In genomic region chr5:72191932-72192331, GRCm38 (mm10) we compare ENCODE assay signal across 34 mouse cellular contexts.
"Had no signal": no experiment of that assay in that cellular context is flagged by ENCODE, and none has a peak within 500 bp of the region (broad histone marks: within the 10 kb centered on the region; RNA-seq: fewer than 3 reads in every experiment).

No protein-coding gene starts in this region.

- H3K4me1 ChIP-seq: heart, embryonic 12.5 days; heart, embryonic 13.5 days; heart, embryonic 15.5 days; hindbrain, embryonic 10.5 days; hindbrain, embryonic 12.5 days; hindbrain, embryonic 13.5 days; hindbrain, embryonic 15.5 days; kidney, embryonic 15.5 days had no signal

- H3K27me3 ChIP-seq: heart, embryonic 12.5 days; heart, embryonic 13.5 days; heart, embryonic 15.5 days; hindbrain, embryonic 12.5 days; hindbrain, embryonic 13.5 days; hindbrain, embryonic 15.5 days; kidney, embryonic 15.5 days had no signal

- H3K4me3 ChIP-seq: heart, embryonic 12.5 days; heart, embryonic 13.5 days; heart, embryonic 15.5 days; hindbrain, embryonic 10.5 days; hindbrain, embryonic 12.5 days; hindbrain, embryonic 13.5 days; hindbrain, embryonic 15.5 days; kidney, embryonic 15.5 days; layer of hippocampus, adult 2 months; left cerebral cortex, adult 2 months had no signal

- DNase-seq: heart, postnatal 10 days; heart, postnatal 14 days; heart, postnatal 36 days; heart, postnatal 4 days; kidney, adult 11 months; kidney, adult 18-20 months; kidney, adult 2 months; kidney, adult 8-10 months; kidney, adult 9 months; kidney, postnatal 10 days; kidney, postnatal 14 days; kidney, postnatal 25 days; kidney, postnatal 36 days; kidney, postnatal 4 days; layer of hippocampus, adult 9-11 months; layer of hippocampus, postnatal 36 days had no signal

- H3K27ac ChIP-seq: heart, embryonic 13.5 days; heart, embryonic 15.5 days; hindbrain, embryonic 10.5 days; hindbrain, embryonic 12.5 days; hindbrain, embryonic 13.5 days; hindbrain, embryonic 14.5 days; hindbrain, embryonic 15.5 days; hindbrain, postnatal 0 days; kidney, embryonic 15.5 days; kidney, postnatal 0 days; layer of hippocampus, adult 2 months; left cerebral cortex, adult 2 months had no signal

- H3K9ac ChIP-seq: heart, embryonic 12.5 days; heart, embryonic 13.5 days; heart, embryonic 15.5 days; hindbrain, embryonic 12.5 days; hindbrain, embryonic 13.5 days; hindbrain, embryonic 14.5 days; hindbrain, embryonic 15.5 days; kidney, embryonic 15.5 days had no signal

- ATAC-seq: hindbrain, embryonic 16.5 days; hindbrain, postnatal 0 days; inflammation-experienced regulatory T-cells, adult 6 months; intestine, embryonic 16.5 days; intestine, postnatal 0 days had no signal

- H3K9me3 ChIP-seq: heart, embryonic 12.5 days; heart, embryonic 13.5 days; heart, embryonic 15.5 days; hindbrain, embryonic 10.5 days; hindbrain, embryonic 12.5 days; hindbrain, embryonic 13.5 days; hindbrain, embryonic 15.5 days; kidney, embryonic 15.5 days had no signal

- H3K36me3 ChIP-seq: heart, embryonic 12.5 days; heart, embryonic 13.5 days; heart, embryonic 15.5 days; hindbrain, embryonic 10.5 days; hindbrain, embryonic 12.5 days; hindbrain, embryonic 13.5 days; hindbrain, embryonic 15.5 days; kidney, embryonic 15.5 days had no signal

- H3K4me2 ChIP-seq: heart, embryonic 11.5 days; heart, embryonic 12.5 days; heart, embryonic 13.5 days; heart, embryonic 15.5 days; hindbrain, embryonic 12.5 days; hindbrain, embryonic 13.5 days; hindbrain, embryonic 14.5 days; hindbrain, embryonic 15.5 days; kidney, embryonic 15.5 days had no signal
